Mouse (Mus musculus) embryonic fibroblast, embryonic 13.5 days (primary cell): ENCODE measurements around the gene Il12b.

ENCODE experiments used
- CTCF ChIP-seq: IDR thresholded peaks from 2 replicates; pipeline ENCODE4 v1.5.1; 2011; ENCODE audit warnings: mild to moderate bottlenecking, control low read depth, low read length, moderate library complexity, borderline replicate concordance; ENCODE audit not compliant: insufficient read depth
- POLR2A ChIP-seq: IDR thresholded peaks from 2 replicates; pipeline ENCODE4 v1.6.1; 2011; ENCODE audit warnings: low read depth, mild to moderate bottlenecking, control low read depth, low read length, moderate library complexity

DNA sequence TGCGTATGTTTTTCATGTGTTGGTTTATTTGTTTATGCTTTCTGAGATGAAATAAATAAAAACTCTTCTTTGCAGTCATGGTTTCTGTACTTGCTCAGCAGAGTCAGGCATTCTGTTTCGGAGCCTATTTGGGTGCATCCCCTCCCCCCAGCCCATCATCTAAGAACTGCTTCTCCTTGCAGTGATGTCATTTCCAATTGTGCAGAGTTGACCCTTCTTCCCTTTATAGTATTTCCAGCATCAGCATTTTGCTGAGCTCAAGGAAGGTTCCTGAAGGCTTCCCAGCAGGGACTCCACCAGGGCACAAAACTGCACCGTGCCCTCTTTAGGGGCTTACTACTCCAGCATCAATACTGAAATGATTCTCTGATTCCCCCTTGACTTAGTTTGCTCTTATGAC lies 14.7 kb downstream of the Il12b start:
- TF ChIP-seq POLR2A: no peak
- no peak for TF ChIP-seq CTCF
